Mouse (Mus musculus) hindbrain, embryonic 11.5 days (tissue): Measurements from ENCODE around the gene Zim1. TPM values are rescaled to one million over a fixed set of nuclear protein-coding genes. Genes with fewer than 3 reads are reported as not detected.
A peak's percentile ranks its signal among the peaks of the same experiment; 100 is the strongest.

Experiments
- ATAC-seq: fragments of 200-750 bp; cut with Nextera tagmentation; 2 replicates; pipeline ENCODE4 v1.8.0; 2017; ENCODE audit warnings: mild to moderate bottlenecking, moderate TSS enrichment, moderate library complexity; ENCODE audit not compliant: low FRiP score
- DNase-seq: peaks from one replicate; pipeline ENCODE4 v3.0.0-alpha.2; 2015; ENCODE audit warnings: low spot score
- H3K27ac ChIP-seq: fragments of 300-500 bp; sonication (generic); 2 replicates; pipeline ENCODE4 v1.5.1; 2014; ENCODE audit warnings: mild to moderate bottlenecking, low read depth, low read length
- H3K27me3 ChIP-seq: fragments of 300-500 bp; sonication (generic); 2 replicates; pipeline ENCODE4 v1.6.1; 2014; ENCODE audit warnings: mild to moderate bottlenecking, low read length, moderate library complexity, mixed read lengths; ENCODE audit not compliant: control insufficient read depth, insufficient read depth
- H3K36me3 ChIP-seq: fragments of 300-500 bp; sonication (generic); 2 replicates; pipeline ENCODE4 v1.6.1; 2014; ENCODE audit warnings: mild to moderate bottlenecking, low read length, moderate library complexity, mixed read lengths; ENCODE audit not compliant: control insufficient read depth, insufficient read depth
- H3K4me1 ChIP-seq: fragments of 300-500 bp; sonication (generic); replicated peaks from 2 replicates; pipeline ENCODE4 v1.6.1; 2014; ENCODE audit warnings: low read length, mixed read lengths; ENCODE audit not compliant: control insufficient read depth, insufficient read depth
- H3K4me2 ChIP-seq: fragments of 300-500 bp; sonication (generic); replicated peaks from 2 replicates; pipeline ENCODE4 v1.6.1; 2014; ENCODE audit warnings: mild to moderate bottlenecking, low read depth, low read length
- H3K4me3 ChIP-seq: fragments of 300-500 bp; sonication (generic); 2 replicates; pipeline ENCODE4 v1.5.1; 2014; ENCODE audit warnings: low read depth, low read length
- H3K9ac ChIP-seq: fragments of 300-500 bp; sonication (generic); 2 replicates; pipeline ENCODE4 v1.6.1; 2014; ENCODE audit warnings: low read depth, low read length
- H3K9me3 ChIP-seq: fragments of 300-500 bp; sonication (generic); 2 replicates; pipeline ENCODE4 v1.6.1; 2016; ENCODE audit warnings: low read length; ENCODE audit not compliant: control insufficient read depth
- WGBS: fragments of 180-500 bp; shearing (Covaris S2); extraction: QIAGEN DNeasy Blood & Tissue Kit; methylation state at CpG from one replicate; pipeline ENCODE4 v1.1.7; 2014; 5-methylcytosine and 5-hydroxymethylcytosine counted together
- polyA plus RNA-seq: library from polyadenylated mRNA; unstranded; fragments of >200 nt; fragmentation: Nextera tagmentation; extraction: Ambion mirVana; gene quantifications from 2 replicates; pipeline ENCODE4 v1.2.1, GENCODE M21; 2014

Zim1 gene
- polyA plus RNA-seq, 1 experiment from 2014 or later, result 2.6 TPM

DNA sequence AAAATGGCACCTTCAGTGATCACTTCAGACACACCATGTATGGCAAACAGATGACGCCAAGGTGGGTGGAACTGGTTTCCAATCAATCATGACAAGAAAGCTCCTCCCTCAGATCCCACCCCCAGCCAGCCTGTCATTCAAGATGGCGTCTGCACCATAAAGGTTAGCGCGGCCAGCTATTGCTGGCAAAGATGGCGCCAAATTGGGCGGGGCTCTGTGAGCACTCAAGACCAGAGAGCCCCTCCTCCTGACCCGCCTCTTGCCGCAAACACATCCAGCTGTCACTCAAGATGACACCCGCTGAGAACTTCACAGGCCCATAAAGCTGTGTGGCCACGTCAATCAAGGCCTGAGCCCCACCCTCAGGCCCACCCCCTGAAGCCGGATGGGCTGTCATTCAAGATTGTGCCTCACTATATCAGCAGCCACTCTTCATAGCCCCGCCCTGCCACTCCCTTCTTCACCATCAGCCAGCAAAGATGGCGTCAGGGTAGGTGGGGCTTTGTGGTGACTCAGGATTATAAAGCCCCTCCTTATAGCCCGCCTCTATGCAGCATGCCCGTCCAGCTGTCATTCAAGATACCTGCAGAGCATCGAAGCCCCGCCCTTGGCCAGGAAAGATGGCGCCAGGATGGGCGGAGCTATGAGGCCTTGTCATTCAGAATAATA, 32.1 kb upstream of the Zim1 start:
- peak overlapping the region; percentile 34 for H3K4me2 ChIP-seq
- H3K9ac ChIP-seq, result peak overlapping the region; percentile 58; the same call in 1 of the 2 replicates
- H3K9me3 ChIP-seq, result peaks cover 11% of the 10 kb centered on the region; the same call in 1 of the 2 replicates
- H3K27ac ChIP-seq, result peak overlapping the region; percentile 84
- ATAC-seq (peak; percentile 87), DNase-seq (peak; percentile 89)
- H3K36me3 ChIP-seq, result no peaks in the 10 kb centered on the region
- no peaks in the 10 kb centered on the region for H3K27me3 ChIP-seq
- H3K4me1 ChIP-seq, result no peaks in the 10 kb centered on the region
- 49% methylated on average over 19 of the region's 19 CpGs for WGBS
- peak overlapping the region; percentile 55 for H3K4me3 ChIP-seq

DNA sequence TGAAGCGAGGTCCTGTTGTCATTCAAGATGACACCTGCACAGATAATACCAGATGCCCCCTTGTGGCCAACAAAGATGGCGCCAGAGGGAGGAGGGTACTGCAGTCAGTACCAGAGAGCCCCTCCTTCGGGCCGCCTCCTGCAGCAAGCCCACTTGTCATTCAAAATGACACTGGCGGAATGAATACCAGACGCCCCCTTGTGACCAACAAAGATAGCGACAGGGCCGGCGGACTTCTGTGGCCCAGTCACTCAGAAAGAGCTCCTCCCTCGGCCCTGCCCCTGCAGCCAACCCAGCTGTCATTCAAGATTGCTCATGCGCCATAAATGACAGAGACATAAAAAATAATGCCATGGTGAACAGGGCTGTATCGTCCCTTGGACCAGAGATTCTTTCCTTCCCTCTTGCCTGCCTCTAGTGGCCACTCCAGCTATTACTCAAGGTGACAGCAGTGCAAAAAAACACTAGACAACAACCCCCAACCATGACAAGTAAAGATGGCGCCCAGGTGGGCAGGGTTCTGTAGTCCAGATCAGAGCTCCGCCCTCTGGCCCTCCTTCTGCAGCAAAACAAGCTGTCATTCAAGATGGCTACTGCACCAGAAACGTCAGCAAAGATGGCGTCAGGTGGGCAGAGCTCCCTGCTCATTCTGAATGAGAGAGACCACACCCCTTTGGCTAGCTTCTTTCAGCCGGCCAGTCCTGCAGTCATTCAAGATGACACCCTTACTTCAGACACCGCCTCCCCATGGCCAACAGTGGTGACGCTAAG, 31.3 kb upstream of the Zim1 start:
- Histone ChIP-seq H3K4me1 (no peaks in the 10 kb centered on the region), H3K27me3 (no peaks in the 10 kb centered on the region), H3K9me3 (peaks cover 11% of the 10 kb centered on the region; the same call in 1 of the 2 replicates), H3K4me3 (peak overlapping the region; percentile 29), H3K4me2 (peak overlapping the region; percentile 34), H3K36me3 (no peaks in the 10 kb centered on the region), H3K9ac (no peak overlapping the region), H3K27ac (peak overlapping the region; percentile 82)
- peak; percentile 81 for DNase-seq
- ATAC-seq, result peak; percentile 53
- 50% methylated on average over 19 of the region's 19 CpGs for WGBS

DNA sequence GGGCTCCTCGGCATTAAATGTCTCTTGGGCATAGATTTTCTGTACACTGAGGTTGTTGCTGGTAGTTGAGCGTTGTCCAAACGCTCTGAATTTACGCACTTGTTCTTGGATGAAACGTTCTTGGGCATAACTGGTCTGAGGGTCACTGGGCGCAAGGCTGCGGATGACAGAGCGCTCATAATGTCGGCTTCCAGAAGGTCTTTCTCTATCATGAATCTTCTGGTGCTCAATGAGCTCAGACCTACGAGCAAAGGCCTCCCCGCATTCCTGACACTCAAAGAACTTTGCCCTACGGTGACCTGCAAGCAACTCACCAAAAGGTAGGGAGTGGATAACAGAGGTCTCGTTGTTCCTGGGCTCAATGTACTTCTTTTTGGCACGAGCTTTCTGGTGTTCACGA, 13.1 kb upstream of the Zim1 start:
- DNase-seq (no peak), ATAC-seq (no peak)
- WGBS, result 94% methylated on average over 15 of the region's 15 CpGs
- Histone ChIP-seq H3K4me3 (no peak overlapping the region), H3K27me3 (no peaks in the 10 kb centered on the region), H3K4me1 (no peaks in the 10 kb centered on the region), H3K9me3 (no peaks in the 10 kb centered on the region), H3K4me2 (no peak overlapping the region), H3K27ac (no peak overlapping the region), H3K36me3 (no peaks in the 10 kb centered on the region), H3K9ac (no peak overlapping the region)

DNA sequence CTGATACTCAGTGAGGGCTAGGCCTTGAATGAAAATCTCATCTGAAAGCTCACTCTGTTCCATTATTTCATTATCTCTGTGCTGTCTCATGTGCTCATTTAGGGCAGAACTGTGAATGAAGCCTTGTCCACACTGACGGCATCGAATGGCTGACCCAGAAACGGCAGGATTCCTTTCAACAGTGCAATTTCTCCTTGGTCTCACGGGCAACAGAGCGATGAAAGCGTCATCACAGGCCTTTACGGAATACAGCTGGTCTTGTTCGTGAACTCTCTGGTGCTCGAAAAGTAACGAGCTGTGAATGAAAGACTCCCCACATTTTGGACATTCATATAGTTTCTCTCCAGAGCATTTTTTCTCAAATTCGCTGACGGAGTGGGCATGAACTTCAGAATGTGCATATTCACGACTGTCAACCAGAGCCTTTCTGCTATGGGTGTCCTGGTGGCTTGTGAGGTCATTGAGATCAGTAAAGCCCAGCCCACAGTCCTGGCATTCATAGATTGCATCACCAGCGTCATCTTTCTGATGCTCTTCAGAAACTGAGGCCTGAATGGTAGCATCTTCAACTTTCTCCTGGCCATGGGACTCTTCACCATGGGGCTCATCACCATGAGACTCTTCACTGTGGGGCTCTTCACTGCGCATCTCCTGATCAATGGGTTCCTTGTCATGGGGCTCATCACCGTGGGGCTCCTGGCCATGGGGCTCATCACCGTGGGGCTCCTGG, 12.4 kb upstream of the Zim1 start:
- DNase-seq (no peak), ATAC-seq (no peak)
- no peak overlapping the region for H3K4me2 ChIP-seq
- no peaks in the 10 kb centered on the region for H3K27me3 ChIP-seq
- no peak overlapping the region for H3K4me3 ChIP-seq
- H3K36me3 ChIP-seq, result no peaks in the 10 kb centered on the region
- H3K27ac ChIP-seq, result no peak overlapping the region
- no peak overlapping the region for H3K9ac ChIP-seq
- WGBS, result 91% methylated on average over 17 of the region's 17 CpGs
- H3K9me3 ChIP-seq, result no peaks in the 10 kb centered on the region
- no peaks in the 10 kb centered on the region for H3K4me1 ChIP-seq

DNA sequence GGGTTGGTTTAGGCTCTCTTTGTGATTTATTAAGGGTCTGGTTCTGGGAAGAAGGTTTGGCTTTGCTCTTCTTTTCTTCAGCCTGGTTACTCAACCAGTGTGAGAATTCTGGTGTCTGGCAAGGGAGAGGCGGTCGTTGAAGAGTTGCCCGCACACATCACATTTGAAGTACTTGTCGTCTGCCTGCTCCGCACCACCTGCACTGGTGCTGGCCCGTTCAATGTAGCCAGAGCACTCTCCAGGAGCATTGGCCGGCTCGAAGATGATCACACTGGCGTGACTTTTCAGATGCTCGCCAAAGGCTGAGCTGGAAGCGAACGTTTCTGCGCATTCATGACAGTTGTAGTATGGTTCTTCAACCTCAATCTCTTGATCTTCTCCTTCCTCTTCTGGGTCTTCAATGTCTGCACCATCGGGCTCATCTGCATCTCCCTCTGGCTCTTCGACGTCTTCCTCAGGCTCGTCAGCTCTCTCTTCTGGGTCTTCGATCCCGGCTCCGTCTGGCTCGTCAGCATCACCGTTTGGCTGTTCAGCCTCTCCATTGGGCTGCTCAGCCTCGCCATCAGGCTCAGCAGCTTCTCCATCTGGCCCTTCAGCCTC, 11.3 kb upstream of the Zim1 start:
- Histone ChIP-seq H3K4me2 (no peak overlapping the region), H3K9ac (no peak overlapping the region), H3K4me1 (no peaks in the 10 kb centered on the region), H3K27me3 (no peaks in the 10 kb centered on the region), H3K27ac (no peak overlapping the region), H3K36me3 (no peaks in the 10 kb centered on the region), H3K9me3 (no peaks in the 10 kb centered on the region), H3K4me3 (no peak overlapping the region)
- ATAC-seq (no peak), DNase-seq (no peak)
- 94% methylated on average over 23 of the region's 23 CpGs for WGBS

DNA sequence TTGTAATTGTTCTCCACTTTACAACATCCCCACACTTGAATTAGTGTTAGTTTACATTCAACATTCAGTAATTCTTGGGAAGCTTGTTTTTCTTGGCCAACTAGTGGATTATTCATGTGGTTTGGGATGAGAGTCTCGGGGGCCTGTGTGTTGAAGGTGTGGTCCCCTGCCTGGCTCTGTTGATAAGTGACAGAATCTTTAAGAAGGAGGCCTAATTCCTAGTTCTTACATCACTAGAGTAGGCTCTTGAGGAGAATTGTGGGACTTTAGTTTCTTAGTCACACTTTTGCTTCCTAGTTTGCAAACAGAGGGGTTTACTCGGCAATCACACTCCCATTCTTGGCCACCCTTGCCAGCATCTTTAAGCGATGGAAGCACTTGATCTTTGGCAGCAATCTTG, 3.0 kb upstream of the Zim1 start:
- ATAC-seq (no peak), DNase-seq (no peak)
- no peaks in the 10 kb centered on the region for H3K9me3 ChIP-seq
- H3K27me3 ChIP-seq, result no peaks in the 10 kb centered on the region
- no peak overlapping the region for H3K27ac ChIP-seq
- 82% methylated on average over 3 of the region's 3 CpGs for WGBS
- no peak overlapping the region for H3K9ac ChIP-seq
- H3K4me3 ChIP-seq, result no peak overlapping the region
- H3K36me3 ChIP-seq, result no peaks in the 10 kb centered on the region
- no peaks in the 10 kb centered on the region for H3K4me1 ChIP-seq
- H3K4me2 ChIP-seq, result no peak overlapping the region

DNA sequence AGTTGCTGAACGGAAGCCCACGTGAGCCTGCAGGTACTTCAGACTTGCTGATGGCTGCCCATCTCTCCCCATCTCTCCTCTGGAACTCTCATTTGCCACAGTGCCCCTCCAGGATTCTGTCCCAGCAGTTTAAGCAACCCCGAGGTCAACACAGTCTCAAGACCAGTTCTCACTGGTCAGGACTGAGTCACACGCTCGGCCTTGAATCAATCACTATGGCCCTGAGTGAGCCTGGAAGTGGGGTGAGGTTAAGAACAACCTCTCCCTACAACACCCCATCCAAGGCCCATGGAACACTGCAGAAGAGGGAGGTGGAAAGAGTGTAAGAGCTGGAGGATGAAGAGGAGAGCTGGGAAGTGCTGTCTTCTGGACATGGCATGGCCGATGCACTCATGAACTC, 10.7 kb downstream of the Zim1 start:
- 89% methylated on average over 6 of the region's 6 CpGs for whole genome bisulfite sequencing

DNA sequence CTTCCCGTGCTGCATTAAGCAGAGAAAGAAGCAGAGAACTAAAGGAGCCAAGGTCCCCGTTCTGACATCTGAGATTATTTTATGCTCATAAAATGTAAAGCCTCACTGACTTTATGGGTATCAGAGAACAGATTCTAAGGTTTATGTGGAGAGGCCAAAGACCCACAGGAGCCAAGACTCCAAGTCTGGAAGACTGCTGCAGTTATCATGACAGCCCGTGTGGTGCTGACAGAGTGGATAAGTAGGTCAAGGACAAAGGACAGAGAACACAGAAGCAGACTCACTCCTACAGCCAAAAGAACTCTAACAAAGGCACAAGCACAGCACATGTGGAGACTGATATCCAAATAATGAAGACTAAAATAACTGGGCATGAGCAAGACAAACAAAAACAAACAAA, 29.5 kb downstream of the Zim1 start:
- Histone ChIP-seq H3K4me3 (no peak overlapping the region), H3K9ac (no peak overlapping the region), H3K4me2 (no peak overlapping the region), H3K9me3 (no peaks in the 10 kb centered on the region), H3K36me3 (no peaks in the 10 kb centered on the region), H3K4me1 (no peaks in the 10 kb centered on the region), H3K27me3 (no peaks in the 10 kb centered on the region), H3K27ac (no peak overlapping the region)
- no peak for DNase-seq
- no peak for ATAC-seq
- WGBS, result 89% methylated on average over 3 of the region's 3 CpGs

More for the DNA sequence above, 10.7 kb downstream of the Zim1 start:
- ATAC-seq, result no peak
- H3K9me3 ChIP-seq, result no peaks in the 10 kb centered on the region
- no peak for DNase-seq
- no peak overlapping the region for H3K9ac ChIP-seq
- H3K36me3 ChIP-seq, result no peaks in the 10 kb centered on the region
- no peak overlapping the region for H3K4me3 ChIP-seq
- no peak overlapping the region for H3K27ac ChIP-seq
- H3K4me1 ChIP-seq, result no peaks in the 10 kb centered on the region
- H3K27me3 ChIP-seq, result no peaks in the 10 kb centered on the region
- H3K4me2 ChIP-seq, result no peak overlapping the region
